Mouse (Mus musculus) heart, embryonic 12.5 days (tissue): ENCODE measurements around the gene Wdr43. TPM values are rescaled to one million over a fixed set of nuclear protein-coding genes. Genes with fewer than 3 reads are reported as not detected.
A peak's percentile ranks its signal among the peaks of the same experiment; 100 is the strongest.
"Not testable (repeated sequence)": the region's sequence is repeated elsewhere in the genome, so short reads cannot be mapped to it uniquely, and the experiment has no call there.

ENCODE experiments used
- ATAC-seq: fragments of 200-750 bp; cut with Nextera tagmentation; 2 replicates; pipeline ENCODE4 v1.8.0; 2017; ENCODE audit warnings: moderate TSS enrichment, moderate library complexity; ENCODE audit not compliant: insufficient number of reproducible peaks, low FRiP score
- H3K27ac ChIP-seq: fragments of 300-500 bp; sonication (generic); 2 replicates; pipeline ENCODE4 v1.5.1; 2016; ENCODE audit warnings: mild to moderate bottlenecking, moderate library complexity; ENCODE audit not compliant: poor library complexity, severe bottlenecking
- H3K27me3 ChIP-seq: fragments of 300-500 bp; sonication (generic); replicated peaks from 2 replicates; pipeline ENCODE4 v1.6.1; 2016; ENCODE audit warnings: mild to moderate bottlenecking, moderate library complexity
- H3K36me3 ChIP-seq: fragments of 300-500 bp; sonication (generic); 2 replicates; pipeline ENCODE4 v1.6.1; 2016; ENCODE audit warnings: mild to moderate bottlenecking, moderate library complexity
- H3K4me1 ChIP-seq: fragments of 300-500 bp; sonication (generic); replicated peaks from 2 replicates; pipeline ENCODE4 v1.6.1; 2016; ENCODE audit warnings: mild to moderate bottlenecking
- H3K4me2 ChIP-seq: fragments of 300-500 bp; sonication (generic); 2 replicates; pipeline ENCODE4 v1.6.1; 2016; ENCODE audit warnings: mild to moderate bottlenecking, moderate library complexity
- H3K4me3 ChIP-seq: fragments of 300-500 bp; sonication (generic); 2 replicates; pipeline ENCODE4 v1.5.1; 2016; ENCODE audit warnings: mild to moderate bottlenecking
- H3K9ac ChIP-seq: fragments of 300-500 bp; sonication (generic); 2 replicates; pipeline ENCODE4 v1.6.1; 2016; ENCODE audit warnings: mild to moderate bottlenecking, moderate library complexity
- H3K9me3 ChIP-seq: fragments of 300-500 bp; sonication (generic); replicated peaks from 2 replicates; pipeline ENCODE4 v1.6.1; 2016; ENCODE audit warnings: mild to moderate bottlenecking, moderate library complexity
- WGBS: fragments of 180-500 bp; shearing (Covaris S2); methylation state at CpG from one replicate; pipeline ENCODE4 v1.1.7; 2016; 5-methylcytosine and 5-hydroxymethylcytosine counted together
- polyA plus RNA-seq: library from polyadenylated mRNA; unstranded; fragments of >200 nt; fragmentation: Nextera tagmentation; extraction: Ambion mirVana; gene quantifications from 2 replicates; pipeline ENCODE4 v1.2.1, GENCODE M21; 2016

Wdr43 gene
- polyA plus RNA-seq, 1 experiment from 2014 or later: 54.6 TPM

- no peak for ATAC-seq
- Histone ChIP-seq H3K27ac (no peak overlapping the region), H3K27me3 (no peaks in the 10 kb centered on the region), H3K4me1 (peaks cover 3% of the 10 kb centered on the region; the same call in 1 of the 2 replicates), H3K4me3 (no peak overlapping the region), H3K9ac (no peak overlapping the region), H3K4me2 (no peak overlapping the region), H3K36me3 (peaks cover 91% of the 10 kb centered on the region), H3K9me3 (no peaks in the 10 kb centered on the region)
- 83% methylated on average over 4 of the region's 4 CpGs for WGBS
Observed at GRCm38 (mm10) chr17:71637750-71638265, 22.1 kb downstream of the Wdr43 start.

- 80% methylated on average over 5 of the region's 5 CpGs for WGBS
- ATAC-seq, H3K9ac ChIP-seq, H3K9me3 ChIP-seq, H3K27ac ChIP-seq, H3K4me1 ChIP-seq, H3K4me3 ChIP-seq, H3K4me2 ChIP-seq, H3K27me3 ChIP-seq: not testable (repeated sequence)
- peaks cover 86% of the 10 kb centered on the region for H3K36me3 ChIP-seq
Observed at GRCm38 (mm10) chr17:71639056-71639455, 23.4 kb downstream of the Wdr43 start.

- Histone ChIP-seq H3K9ac (no peak overlapping the region), H3K9me3 (no peaks in the 10 kb centered on the region), H3K27ac (no peak overlapping the region), H3K36me3 (peaks cover 81% of the 10 kb centered on the region), H3K27me3 (no peaks in the 10 kb centered on the region), H3K4me1 (peaks cover 3% of the 10 kb centered on the region; the same call in 1 of the 2 replicates), H3K4me2 (no peak overlapping the region), H3K4me3 (no peak overlapping the region)
- no peak for ATAC-seq
- 88% methylated on average over 9 of the region's 9 CpGs for WGBS
Observed at GRCm38 (mm10) chr17:71640421-71641085, 24.9 kb downstream of the Wdr43 start.

- no peak overlapping the region for H3K4me2 ChIP-seq
- H3K9me3 ChIP-seq: no peaks in the 10 kb centered on the region
- H3K36me3 ChIP-seq: peaks cover 76% of the 10 kb centered on the region
- H3K9ac ChIP-seq: no peak overlapping the region
- no peak for ATAC-seq
- H3K27me3 ChIP-seq: no peaks in the 10 kb centered on the region
- WGBS: 88% methylated on average over 3 of the region's 3 CpGs
- no peak overlapping the region for H3K27ac ChIP-seq
- no peak overlapping the region for H3K4me3 ChIP-seq
- no peaks in the 10 kb centered on the region for H3K4me1 ChIP-seq
Observed at GRCm38 (mm10) chr17:71642190-71642589, 26.5 kb downstream of the Wdr43 start.

DNA sequence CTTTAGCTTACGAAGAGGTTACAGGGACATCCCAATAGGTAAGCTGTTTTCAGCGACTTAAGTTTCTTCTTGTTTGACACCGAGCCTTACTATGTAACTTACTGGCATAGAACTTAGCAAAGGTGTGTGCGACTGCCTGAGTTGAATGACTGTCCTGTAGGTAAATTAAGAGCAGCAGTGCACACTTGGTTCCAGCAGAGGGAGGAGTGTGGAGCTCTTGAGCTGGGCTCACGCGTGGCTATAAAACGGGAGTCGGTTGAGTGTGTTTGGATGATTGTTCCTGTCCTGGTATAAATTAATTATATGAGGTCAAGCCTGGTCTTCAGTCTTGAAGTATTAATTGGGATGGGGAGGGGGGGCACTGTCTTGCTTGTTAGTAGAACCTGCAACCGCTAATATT lies 34.3 kb downstream of the Wdr43 start:
- WGBS: 91% methylated on average over 9 of the region's 9 CpGs
- no peak overlapping the region for H3K4me2 ChIP-seq
- H3K4me1 ChIP-seq: no peaks in the 10 kb centered on the region
- no peak overlapping the region for H3K4me3 ChIP-seq
- peaks cover 72% of the 10 kb centered on the region for H3K36me3 ChIP-seq
- H3K27me3 ChIP-seq: no peaks in the 10 kb centered on the region
- ATAC-seq: no peak
- no peak overlapping the region for H3K27ac ChIP-seq
- no peak overlapping the region for H3K9ac ChIP-seq
- H3K9me3 ChIP-seq: no peaks in the 10 kb centered on the region

DNA sequence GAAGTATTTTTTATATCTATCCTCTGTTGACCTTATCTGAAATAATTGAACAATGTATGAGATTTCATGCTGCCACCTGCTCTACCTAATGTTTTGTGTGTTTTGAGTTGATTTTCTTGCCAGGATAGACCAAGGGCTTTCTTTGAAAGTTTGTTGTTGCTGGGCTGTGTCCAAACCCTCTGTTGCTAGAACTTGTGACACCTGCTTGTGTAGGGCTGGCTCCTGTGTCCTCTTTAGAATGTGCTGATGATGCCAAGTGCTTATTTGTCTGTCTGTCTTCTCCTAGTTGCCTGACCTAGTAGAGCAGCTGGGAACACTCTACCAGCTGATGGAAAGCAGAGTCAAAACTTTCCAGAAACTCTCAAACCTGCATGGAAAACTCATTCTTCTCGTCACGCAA lies 36.8 kb downstream of the Wdr43 start:
- Histone ChIP-seq H3K4me2 (no peak overlapping the region), H3K4me1 (no peaks in the 10 kb centered on the region), H3K36me3 (peaks cover 75% of the 10 kb centered on the region), H3K27me3 (no peaks in the 10 kb centered on the region), H3K9me3 (no peaks in the 10 kb centered on the region), H3K27ac (no peak overlapping the region), H3K4me3 (no peak overlapping the region), H3K9ac (no peak overlapping the region)
- ATAC-seq: no peak
- 88% methylated on average over 2 of the region's 2 CpGs for WGBS

DNA sequence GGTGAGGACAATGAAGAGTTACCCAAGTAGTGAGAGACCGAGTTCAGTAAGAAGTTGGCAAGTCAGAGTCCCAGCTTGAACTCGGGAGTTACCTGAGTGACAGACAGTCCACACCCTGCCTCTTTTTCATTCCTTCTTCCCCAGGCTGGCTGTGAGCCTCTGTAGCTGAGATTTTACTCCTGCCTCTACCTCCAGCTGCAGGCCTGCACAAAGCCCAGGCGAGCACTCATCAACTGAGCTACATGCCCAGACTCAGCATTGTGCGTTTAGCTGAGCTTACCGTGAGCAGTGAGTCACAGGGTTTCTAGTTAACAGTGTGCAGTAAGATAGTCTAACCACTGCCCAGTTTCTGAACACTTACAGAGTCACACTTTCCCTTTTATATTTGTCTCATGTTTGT lies 37.2 kb downstream of the Wdr43 start:
- H3K27ac ChIP-seq: no peak overlapping the region
- no peaks in the 10 kb centered on the region for H3K4me1 ChIP-seq
- no peak overlapping the region for H3K4me2 ChIP-seq
- WGBS: 85% methylated on average over 5 of the region's 5 CpGs
- H3K36me3 ChIP-seq: peaks cover 77% of the 10 kb centered on the region
- no peak for ATAC-seq
- H3K9me3 ChIP-seq: no peaks in the 10 kb centered on the region
- H3K27me3 ChIP-seq: no peaks in the 10 kb centered on the region
- no peak overlapping the region for H3K4me3 ChIP-seq
- no peak overlapping the region for H3K9ac ChIP-seq

GRCm38 (mm10) chr17:71657521-71657920 lies 41.8 kb downstream of the Wdr43 start:
- H3K27ac ChIP-seq: no peak overlapping the region
- H3K9ac ChIP-seq: no peak overlapping the region
- no peaks in the 10 kb centered on the region for H3K27me3 ChIP-seq
- H3K4me2 ChIP-seq: no peak overlapping the region
- peaks cover 47% of the 10 kb centered on the region for H3K36me3 ChIP-seq
- WGBS: 75% methylated on average over 4 of the region's 4 CpGs
- H3K9me3 ChIP-seq: no peaks in the 10 kb centered on the region
- H3K4me3 ChIP-seq: no peak overlapping the region
- H3K4me1 ChIP-seq: no peaks in the 10 kb centered on the region
- ATAC-seq: no peak

GRCm38 (mm10) chr17:71658666-71659065 lies 43.0 kb downstream of the Wdr43 start:
- Histone ChIP-seq H3K9me3 (no peaks in the 10 kb centered on the region), H3K4me1 (0 out of 2 replicates have a peak, but pooled peaks cover 2% of the 10 kb centered on the region), H3K27me3 (no peaks in the 10 kb centered on the region), H3K9ac (no peak overlapping the region), H3K4me2 (no peak overlapping the region), H3K27ac (no peak overlapping the region), H3K4me3 (no peak overlapping the region), H3K36me3 (peaks cover 38% of the 10 kb centered on the region)
- ATAC-seq: no peak
- 90% methylated on average over 10 of the region's 10 CpGs for WGBS

DNA sequence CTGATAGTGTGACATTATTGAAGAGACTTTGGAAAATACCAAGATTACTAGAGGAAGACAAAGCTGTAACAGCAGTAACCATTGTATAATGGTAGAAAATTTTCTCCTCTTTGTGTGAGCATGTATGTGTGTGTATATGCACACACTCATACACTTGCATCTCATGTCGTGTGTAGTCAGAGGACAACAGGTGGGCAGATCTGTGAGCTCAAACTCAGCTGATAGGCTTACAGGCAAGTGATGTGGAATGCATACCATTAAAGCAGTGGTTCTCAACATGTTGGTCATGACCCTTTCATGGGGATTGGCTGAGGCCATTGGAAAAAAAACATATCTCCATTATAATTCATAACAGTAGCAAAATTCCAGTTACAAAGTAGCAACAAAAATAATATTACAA lies 44.7 kb downstream of the Wdr43 start:
- WGBS: 30% methylated on average over 1 of the region's 1 CpGs
- ATAC-seq: no peak

GRCm38 (mm10) chr17:71662751-71663250 lies 47.1 kb downstream of the Wdr43 start:
- Histone ChIP-seq H3K27ac (peak overlapping the region; percentile 36; the same call in 1 of the 2 replicates), H3K36me3 (peaks cover 8% of the 10 kb centered on the region), H3K4me1 (0 out of 2 replicates have a peak, but pooled peaks cover 5% of the 10 kb centered on the region), H3K27me3 (no peaks in the 10 kb centered on the region), H3K9me3 (no peaks in the 10 kb centered on the region), H3K4me2 (peak overlapping the region; percentile 74), H3K4me3 (peak overlapping the region; percentile 43), H3K9ac (peak overlapping the region; percentile 70)
- 7% methylated on average over 21 of the region's 21 CpGs for WGBS
- peak; percentile 76 for ATAC-seq

More for the DNA sequence above, 44.7 kb downstream of the Wdr43 start:
- H3K27me3 ChIP-seq: no peaks in the 10 kb centered on the region
- H3K4me2 ChIP-seq: no peak overlapping the region
- H3K4me3 ChIP-seq: no peak overlapping the region
- H3K9ac ChIP-seq: no peak overlapping the region
- 0 out of 2 replicates have a peak, but pooled peaks cover 5% of the 10 kb centered on the region for H3K4me1 ChIP-seq
- H3K27ac ChIP-seq: no peak overlapping the region
- H3K36me3 ChIP-seq: peaks cover 28% of the 10 kb centered on the region
- no peaks in the 10 kb centered on the region for H3K9me3 ChIP-seq
